Comparison of ENCODE assay signal across 1 mouse cellular context in the genomic region with DNA sequence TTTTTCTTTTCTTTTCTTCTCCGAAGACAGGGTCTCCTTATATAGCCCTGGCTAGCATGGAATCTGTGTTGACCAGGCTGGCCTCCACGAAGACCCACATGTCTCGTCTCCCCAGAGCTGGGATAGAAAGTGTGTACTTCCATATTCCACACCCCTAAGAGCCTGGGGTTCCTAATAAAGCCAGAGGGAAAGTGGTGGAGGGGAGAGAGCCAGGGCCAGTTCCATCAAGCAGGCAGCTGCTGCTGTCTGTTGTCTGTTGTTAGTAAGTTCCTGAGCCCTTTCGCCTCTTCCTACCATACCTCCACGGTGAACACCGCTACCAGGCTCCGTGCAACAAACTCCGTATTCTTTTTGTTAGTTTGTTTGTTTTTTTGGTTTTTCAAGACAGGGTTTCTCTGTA.
TF ChIP-seq lines count a peak whose summit lies in the region.

No protein-coding gene starts in this region.

TF ChIP-seq in CH12.LX, 34 proteins besides CTCF, POLR2A, EP300 and RAD21 (continued from another document):
- TF ChIP-seq E2F4 (IDR thresholded peaks at IDR 0.05; ENCODE audit: insufficient replicate concordance, low read depth, low read length) (no peak), SIN3A (IDR thresholded peaks at IDR 0.05; ENCODE audit: low read length) (no peak), ZC3H11A (IDR thresholded peaks at IDR 0.05; ENCODE audit: low read depth, low read length) (no peak), POLR2AphosphoS2 (IDR thresholded peaks at IDR 0.05; ENCODE audit: low read depth, low read length) (no peak), SMC3 (IDR thresholded peaks at IDR 0.05; ENCODE audit: low read depth, low read length) (no peak), ELF1 (IDR thresholded peaks at IDR 0.05; ENCODE audit: low read depth, low read length) (no peak), IRF4 (IDR thresholded peaks at IDR 0.05; ENCODE audit: low read depth, low read length) (no peak), NRF1 (IDR thresholded peaks at IDR 0.05; ENCODE audit: low read depth, low read length) (no peak), HCFC1 (IDR thresholded peaks at IDR 0.05; ENCODE audit: low read depth, low read length) (no peak), MAX (IDR thresholded peaks at IDR 0.05; ENCODE audit: low read length) (no peak), MYC (IDR thresholded peaks at IDR 0.05; ENCODE audit: low read depth, low read length) (no peak)
